Mouse (Mus musculus): ENCODE results near the gene Cand1. TPM values are rescaled to one million over a fixed set of nuclear protein-coding genes. Genes with fewer than 3 reads are reported as not detected.

Cand1 gene
- polyA plus RNA-seq, 1 experiment from 2014 or later = 55.0 TPM

GRCm38 (mm10) chr10:119205229-119205628 lies 34.6 kb downstream of the Cand1 start:
- no peaks in the 10 kb centered on the region for H3K9me3 ChIP-seq
- H3K4me3 ChIP-seq = no peak overlapping the region
- H3K4me2 ChIP-seq (replicated peaks) = no peak overlapping the region
- H3K27me3 ChIP-seq = no peaks in the 10 kb centered on the region
- 90% methylated on average over 5 of the region's 5 CpGs for WGBS
- no peak overlapping the region for H3K9ac ChIP-seq (replicated peaks)
- no peak overlapping the region for H3K27ac ChIP-seq (replicated peaks)
- H3K36me3 ChIP-seq = peaks cover 78% of the 10 kb centered on the region
- no peak for ATAC-seq (replicated peaks)
- H3K4me1 ChIP-seq = no peaks in the 10 kb centered on the region

GRCm38 (mm10) chr10:119204334-119204946 lies 35.4 kb downstream of the Cand1 start:
- Histone ChIP-seq H3K27ac (replicated peaks) (no peak overlapping the region), H3K9me3 (no peaks in the 10 kb centered on the region), H3K36me3 (peaks cover 72% of the 10 kb centered on the region), H3K9ac (replicated peaks) (no peak overlapping the region), H3K4me2 (replicated peaks) (no peak overlapping the region), H3K4me1 (no peaks in the 10 kb centered on the region), H3K4me3 (no peak overlapping the region), H3K27me3 (no peaks in the 10 kb centered on the region)
- WGBS = 79% methylated on average over 12 of the region's 12 CpGs
- no peak for ATAC-seq (replicated peaks)

- Histone ChIP-seq H3K27me3 (no peaks in the 10 kb centered on the region), H3K36me3 (peaks cover 30% of the 10 kb centered on the region), H3K27ac (replicated peaks) (no peak overlapping the region), H3K4me3 (no peak overlapping the region), H3K4me1 (no peaks in the 10 kb centered on the region), H3K9ac (replicated peaks) (no peak overlapping the region), H3K4me2 (replicated peaks) (no peak overlapping the region), H3K9me3 (no peaks in the 10 kb centered on the region)
- no peak for ATAC-seq (replicated peaks)
- 94% methylated on average over 5 of the region's 5 CpGs for whole genome bisulfite sequencing
These were observed 40.0 kb downstream of the Cand1 start for GRCm38 (mm10) chr10:119199864-119200263.

- Histone ChIP-seq H3K4me2 (replicated peaks) (no peak overlapping the region), H3K4me3 (no peak overlapping the region), H3K9me3 (no peaks in the 10 kb centered on the region), H3K36me3 (peaks cover 22% of the 10 kb centered on the region), H3K27me3 (no peaks in the 10 kb centered on the region), H3K27ac (replicated peaks) (no peak overlapping the region), H3K4me1 (no peaks in the 10 kb centered on the region), H3K9ac (replicated peaks) (no peak overlapping the region)
- ATAC-seq (replicated peaks) = peak; percentile 80
- WGBS = 85% methylated on average over 9 of the region's 9 CpGs
These were observed 41.5 kb downstream of the Cand1 start for GRCm38 (mm10) chr10:119198186-119198880.

GRCm38 (mm10) chr10:119197621-119198150 lies 42.2 kb downstream of the Cand1 start:
- no peak overlapping the region for H3K27ac ChIP-seq (replicated peaks)
- no peaks in the 10 kb centered on the region for H3K9me3 ChIP-seq
- H3K4me3 ChIP-seq = no peak overlapping the region
- WGBS = 95% methylated on average over 13 of the region's 13 CpGs
- no peaks in the 10 kb centered on the region for H3K27me3 ChIP-seq
- H3K36me3 ChIP-seq = peaks cover 15% of the 10 kb centered on the region
- H3K4me2 ChIP-seq (replicated peaks) = no peak overlapping the region
- peak; percentile 16; the same call in 1 of the 2 replicates for ATAC-seq (replicated peaks)
- no peak overlapping the region for H3K9ac ChIP-seq (replicated peaks)
- H3K4me1 ChIP-seq = no peaks in the 10 kb centered on the region

- ATAC-seq (replicated peaks) = no peak
- no peaks in the 10 kb centered on the region for H3K9me3 ChIP-seq
- H3K9ac ChIP-seq (replicated peaks) = no peak overlapping the region
- no peaks in the 10 kb centered on the region for H3K4me1 ChIP-seq
- no peak overlapping the region for H3K4me3 ChIP-seq
- whole genome bisulfite sequencing = 74% methylated on average over 8 of the region's 8 CpGs
- no peaks in the 10 kb centered on the region for H3K27me3 ChIP-seq
- H3K4me2 ChIP-seq (replicated peaks) = no peak overlapping the region
- no peaks in the 10 kb centered on the region for H3K36me3 ChIP-seq
- no peak overlapping the region for H3K27ac ChIP-seq (replicated peaks)
These were observed 47.1 kb downstream of the Cand1 start for GRCm38 (mm10) chr10:119192598-119193372.

GRCm38 (mm10) chr10:119187720-119188119 lies 52.1 kb downstream of the Cand1 start:
- Histone ChIP-seq H3K9me3 (no peaks in the 10 kb centered on the region), H3K27ac (replicated peaks) (no peak overlapping the region), H3K27me3 (no peaks in the 10 kb centered on the region), H3K9ac (replicated peaks) (no peak overlapping the region), H3K4me1 (no peaks in the 10 kb centered on the region), H3K4me2 (replicated peaks) (no peak overlapping the region), H3K4me3 (no peak overlapping the region), H3K36me3 (no peaks in the 10 kb centered on the region)
- ATAC-seq (replicated peaks) = no peak
- WGBS = 68% methylated on average over 4 of the region's 4 CpGs

- Histone ChIP-seq H3K9me3 (no peaks in the 10 kb centered on the region), H3K4me3 (no peak overlapping the region)
- 95% methylated on average over 3 of the region's 3 CpGs for WGBS
These were observed 70.2 kb downstream of the Cand1 start for GRCm38 (mm10) chr10:119169656-119170055.

GRCm38 (mm10) chr10:119169237-119169636 lies 70.6 kb downstream of the Cand1 start:
- Histone ChIP-seq H3K27me3 (no peaks in the 10 kb centered on the region), H3K4me1 (no peaks in the 10 kb centered on the region), H3K27ac (replicated peaks) (no peak overlapping the region), H3K4me2 (replicated peaks) (no peak overlapping the region), H3K4me3 (no peak overlapping the region), H3K9me3 (no peaks in the 10 kb centered on the region), H3K9ac (replicated peaks) (no peak overlapping the region), H3K36me3 (no peaks in the 10 kb centered on the region)
- 75% methylated on average over 13 of the region's 13 CpGs for WGBS
- no peak for ATAC-seq (replicated peaks)

More at GRCm38 (mm10) chr10:119169656-119170055, 70.2 kb downstream of the Cand1 start:
- H3K27ac ChIP-seq (replicated peaks) = no peak overlapping the region
- no peak for ATAC-seq (replicated peaks)
- H3K36me3 ChIP-seq = no peaks in the 10 kb centered on the region
- H3K27me3 ChIP-seq = no peaks in the 10 kb centered on the region
- no peaks in the 10 kb centered on the region for H3K4me1 ChIP-seq
- no peak overlapping the region for H3K4me2 ChIP-seq (replicated peaks)
- H3K9ac ChIP-seq (replicated peaks) = no peak overlapping the region

- no peaks in the 10 kb centered on the region for H3K27me3 ChIP-seq
- ATAC-seq (replicated peaks) = peak; percentile 41; the same call in 1 of the 2 replicates
- no peak overlapping the region for H3K4me3 ChIP-seq
- WGBS = 37% methylated on average over 14 of the region's 14 CpGs
- H3K4me2 ChIP-seq (replicated peaks) = no peak overlapping the region
- H3K27ac ChIP-seq (replicated peaks) = no peak overlapping the region
- no peaks in the 10 kb centered on the region for H3K9me3 ChIP-seq
- H3K4me1 ChIP-seq = no peaks in the 10 kb centered on the region
- no peak overlapping the region for H3K9ac ChIP-seq (replicated peaks)
- H3K36me3 ChIP-seq = no peaks in the 10 kb centered on the region
These were observed 71.1 kb downstream of the Cand1 start for GRCm38 (mm10) chr10:119168791-119169190.

GRCm38 (mm10) chr10:119167858-119168257 lies 72.0 kb downstream of the Cand1 start:
- ATAC-seq (replicated peaks) = no peak
- WGBS = 15% methylated on average over 3 of the region's 3 CpGs
- H3K27ac ChIP-seq (replicated peaks) = no peak overlapping the region

GRCm38 (mm10) chr10:119165051-119165450 lies 74.8 kb downstream of the Cand1 start:
- Histone ChIP-seq H3K4me2 (replicated peaks) (no peak overlapping the region), H3K27me3 (no peaks in the 10 kb centered on the region), H3K9me3 (no peaks in the 10 kb centered on the region), H3K4me3 (no peak overlapping the region), H3K4me1 (no peaks in the 10 kb centered on the region), H3K9ac (replicated peaks) (no peak overlapping the region), H3K36me3 (no peaks in the 10 kb centered on the region), H3K27ac (replicated peaks) (no peak overlapping the region)
- ATAC-seq (replicated peaks) = no peak
- 95% methylated on average over 10 of the region's 10 CpGs for WGBS

More at GRCm38 (mm10) chr10:119167858-119168257, 72.0 kb downstream of the Cand1 start:
- H3K9ac ChIP-seq (replicated peaks) = no peak overlapping the region
- no peaks in the 10 kb centered on the region for H3K36me3 ChIP-seq
- H3K4me1 ChIP-seq = no peaks in the 10 kb centered on the region
- H3K4me3 ChIP-seq = no peak overlapping the region
- no peaks in the 10 kb centered on the region for H3K27me3 ChIP-seq
- no peak overlapping the region for H3K4me2 ChIP-seq (replicated peaks)
- H3K9me3 ChIP-seq = no peaks in the 10 kb centered on the region

Measured in forebrain, embryonic 15.5 days (tissue).